Mouse (Mus musculus): ENCODE results near the gene Trim21. TPM values are rescaled to one million over a fixed set of nuclear protein-coding genes. Genes with fewer than 3 reads are reported as not detected.

Gene Trim21
- total and polyA plus RNA-seq, 2 experiments from 2014 or later: 0.22 to 4.0 TPM

DNA sequence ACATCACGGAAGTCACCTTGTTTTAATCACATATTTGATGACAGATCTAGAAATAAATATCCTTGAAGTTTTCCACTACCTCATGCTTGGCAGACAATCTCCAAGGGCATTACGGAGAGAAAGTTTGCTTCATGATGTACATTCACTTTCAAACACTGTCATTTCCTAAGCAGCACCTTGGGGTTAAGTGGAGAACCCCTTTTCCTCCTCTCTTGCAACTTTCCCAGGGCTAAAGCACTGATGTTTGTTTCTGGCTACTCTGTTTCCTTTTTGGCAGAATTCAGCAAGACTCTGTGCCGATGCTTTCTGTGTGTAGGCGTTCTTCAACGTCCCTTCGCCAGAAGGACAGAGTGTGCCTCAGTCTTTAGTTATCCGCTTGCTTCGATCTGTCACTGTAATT is 5.9 kb upstream of the Trim21 start, which contains the start of gene Olfr550:
Olfr550 (plus strand) TSS at position 301 of the 400 bp plus-strand sequence.
- no peaks in the 10 kb centered on the region for H3K36me3 ChIP-seq (replicated peaks; ENCODE audit: control insufficient read depth, insufficient read depth, low read length)
- H3K27me3 ChIP-seq (ENCODE audit: control insufficient read depth, insufficient read depth, low read length): no peaks in the 10 kb centered on the region
- no peak for ATAC-seq (ENCODE audit: insufficient read depth, low read depth)
- no peak for DNase-seq (ENCODE audit: low spot score)
- H3K4me2 ChIP-seq (ENCODE audit: low read depth, low read length): no peak within 1 kb of the TSS
- no peaks in the 10 kb centered on the region for H3K9me3 ChIP-seq (replicated peaks; ENCODE audit: control insufficient read depth, low read length)
- H3K4me3 ChIP-seq (ENCODE audit: low read depth, low read length): no peak within 1 kb of the TSS
- H3K27ac ChIP-seq (ENCODE audit: low read depth): no peak within 1 kb of the TSS
- no peaks in the 10 kb centered on the region for H3K4me1 ChIP-seq (ENCODE audit: control insufficient read depth, insufficient read depth)
- 82% methylated on average over 8 of the region's 8 CpGs for WGBS
- no peak within 1 kb of the TSS for H3K9ac ChIP-seq (replicated peaks; ENCODE audit: low read depth, low read length)
- TF ChIP-seq CTCF (IDR thresholded peaks at IDR 0.05; ENCODE audit: low read depth): no peak
- no peak for TF ChIP-seq EP300 (IDR thresholded peaks at IDR 0.05; ENCODE audit: low read depth)

DNA sequence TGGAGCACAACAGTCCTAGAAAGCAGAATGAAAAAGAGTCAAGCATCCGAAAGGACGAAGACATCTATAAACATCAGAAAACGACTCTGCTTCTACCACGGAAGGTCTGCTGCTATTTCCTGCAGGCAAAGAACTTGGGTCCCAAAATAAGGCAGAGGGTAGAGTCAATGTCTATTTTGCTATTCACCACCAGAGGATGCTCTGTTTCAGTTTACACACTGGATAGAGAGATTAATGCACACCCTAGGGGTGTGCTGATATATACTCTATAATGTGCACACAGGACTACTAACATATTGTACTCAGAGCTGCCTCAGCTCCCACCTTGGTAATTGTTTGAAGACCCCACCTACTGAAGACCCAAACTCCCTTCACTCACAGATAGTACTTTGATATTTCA is 933 bp upstream of the Trim21 start:
- Histone ChIP-seq H3K9me3 (replicated peaks; ENCODE audit: control insufficient read depth, low read length) (no peaks in the 10 kb centered on the region), H3K4me1 (ENCODE audit: control insufficient read depth, insufficient read depth) (peaks cover 6% of the 10 kb centered on the region), H3K4me2 (ENCODE audit: low read depth, low read length) (no peak overlapping the region), H3K27me3 (ENCODE audit: control insufficient read depth, insufficient read depth, low read length) (no peaks in the 10 kb centered on the region), H3K27ac (ENCODE audit: low read depth) (no peak overlapping the region), H3K9ac (replicated peaks; ENCODE audit: low read depth, low read length) (no peak overlapping the region), H3K4me3 (ENCODE audit: low read depth, low read length) (no peak overlapping the region), H3K36me3 (replicated peaks; ENCODE audit: control insufficient read depth, insufficient read depth, low read length) (peaks cover 17% of the 10 kb centered on the region; the same call in 1 of the 2 replicates)
- WGBS: 87% methylated on average over 4 of the region's 4 CpGs
- TF ChIP-seq CTCF (IDR thresholded peaks at IDR 0.05; ENCODE audit: low read depth) (no peak), EP300 (IDR thresholded peaks at IDR 0.05; ENCODE audit: low read depth) (no peak)
- ATAC-seq (ENCODE audit: insufficient read depth, low read depth) (no peak), DNase-seq (ENCODE audit: low spot score) (no peak)

DNA sequence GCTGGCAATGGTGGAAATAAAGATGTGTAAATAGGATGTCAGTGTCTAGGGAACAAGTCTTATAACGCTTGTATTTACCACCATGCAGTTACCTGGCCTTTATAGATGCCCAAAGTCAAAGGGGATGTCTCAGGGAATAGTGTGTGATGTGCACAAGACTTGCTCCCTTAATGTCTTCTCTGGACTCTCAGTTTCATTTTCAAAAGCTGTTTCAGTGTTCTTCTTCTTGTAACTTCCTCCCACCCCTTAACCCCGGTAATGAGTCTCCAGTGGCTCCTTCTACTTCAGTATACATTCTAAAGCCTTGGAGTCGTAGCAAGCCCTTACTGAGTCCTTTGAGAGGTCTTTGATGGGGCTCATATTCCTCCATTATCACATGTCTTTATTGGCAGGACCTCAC is 12.0 kb downstream of the Trim21 start:
- WGBS: 69% methylated on average over 3 of the region's 3 CpGs
- ATAC-seq (ENCODE audit: insufficient read depth, low read depth): no peak

DNA sequence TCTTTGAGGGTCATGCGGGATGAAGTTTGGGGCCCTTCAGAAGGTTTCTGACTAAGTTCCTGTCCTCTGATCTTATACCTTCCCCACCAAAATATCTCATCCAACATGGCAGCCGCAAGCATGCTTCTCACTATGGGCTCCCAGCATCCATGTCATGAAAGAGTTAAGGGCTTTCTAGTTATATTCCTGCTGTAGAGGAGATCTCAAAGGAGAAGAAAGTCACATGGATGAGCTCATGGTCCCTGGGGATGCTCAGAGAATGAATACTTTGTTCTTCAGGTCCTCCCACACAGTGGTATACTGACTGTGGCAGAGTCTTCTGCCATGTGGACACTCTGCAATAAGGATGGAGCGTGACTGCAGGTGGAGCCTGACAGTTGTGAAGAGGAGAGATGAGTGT is 15.7 kb downstream of the Trim21 start, which contains the start of gene Olfr549:
Olfr549 (plus strand) TSS at position 301 of the 400 bp plus-strand sequence.
- WGBS: 76% methylated on average over 3 of the region's 3 CpGs
- TF ChIP-seq EP300 (IDR thresholded peaks at IDR 0.05; ENCODE audit: low read depth) (no peak), CTCF (IDR thresholded peaks at IDR 0.05; ENCODE audit: low read depth) (no peak)
- DNase-seq (ENCODE audit: low spot score): no peak
- no peaks in the 10 kb centered on the region for H3K9me3 ChIP-seq (replicated peaks; ENCODE audit: control insufficient read depth, low read length)
- ATAC-seq (ENCODE audit: insufficient read depth, low read depth): no peak
- H3K36me3 ChIP-seq (replicated peaks; ENCODE audit: control insufficient read depth, insufficient read depth, low read length): no peaks in the 10 kb centered on the region
- no peak within 1 kb of the TSS for H3K27ac ChIP-seq (ENCODE audit: low read depth)
- H3K27me3 ChIP-seq (ENCODE audit: control insufficient read depth, insufficient read depth, low read length): no peaks in the 10 kb centered on the region
- no peak within 1 kb of the TSS for H3K4me3 ChIP-seq (ENCODE audit: low read depth, low read length)
- no peak within 1 kb of the TSS for H3K9ac ChIP-seq (replicated peaks; ENCODE audit: low read depth, low read length)
- H3K4me1 ChIP-seq (ENCODE audit: control insufficient read depth, insufficient read depth): no peaks in the 10 kb centered on the region
- H3K4me2 ChIP-seq (ENCODE audit: low read depth, low read length): no peak within 1 kb of the TSS

More for the DNA sequence above, 12.0 kb downstream of the Trim21 start:
- Histone ChIP-seq H3K9ac (replicated peaks; ENCODE audit: low read depth, low read length) (no peak overlapping the region), H3K4me1 (ENCODE audit: control insufficient read depth, insufficient read depth) (no peaks in the 10 kb centered on the region), H3K27me3 (ENCODE audit: control insufficient read depth, insufficient read depth, low read length) (no peaks in the 10 kb centered on the region), H3K9me3 (replicated peaks; ENCODE audit: control insufficient read depth, low read length) (no peaks in the 10 kb centered on the region), H3K36me3 (replicated peaks; ENCODE audit: control insufficient read depth, insufficient read depth, low read length) (no peaks in the 10 kb centered on the region), H3K27ac (ENCODE audit: low read depth) (no peak overlapping the region), H3K4me3 (ENCODE audit: low read depth, low read length) (no peak overlapping the region), H3K4me2 (ENCODE audit: low read depth, low read length) (no peak overlapping the region)
- no peak for TF ChIP-seq CTCF (IDR thresholded peaks at IDR 0.05; ENCODE audit: low read depth)
- no peak for TF ChIP-seq EP300 (IDR thresholded peaks at IDR 0.05; ENCODE audit: low read depth)
- DNase-seq (ENCODE audit: low spot score): no peak

DNA sequence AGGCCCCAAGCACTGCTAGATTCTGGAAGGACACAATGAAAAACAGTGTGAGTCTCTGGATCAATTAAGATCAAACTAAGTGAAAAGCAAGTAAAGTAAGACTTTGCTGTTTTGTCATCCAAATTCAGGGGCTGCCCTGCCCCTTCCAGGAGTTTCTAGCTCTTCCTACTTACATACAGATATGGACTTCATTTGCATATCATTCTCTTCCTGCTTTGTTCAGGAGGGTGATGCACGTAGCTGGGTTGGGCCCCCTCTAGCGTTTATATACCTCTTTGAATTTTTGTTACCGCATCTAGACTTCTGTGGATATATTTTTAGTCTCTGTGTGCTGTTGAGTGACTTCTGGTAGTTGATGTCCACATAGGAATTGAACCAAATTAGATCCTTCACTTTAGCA is 24.0 kb downstream of the Trim21 start:
- no peak overlapping the region for H3K9ac ChIP-seq (replicated peaks; ENCODE audit: low read depth, low read length)
- no peak for ATAC-seq (ENCODE audit: insufficient read depth, low read depth)
- H3K9me3 ChIP-seq (replicated peaks; ENCODE audit: control insufficient read depth, low read length): no peaks in the 10 kb centered on the region
- no peaks in the 10 kb centered on the region for H3K27me3 ChIP-seq (ENCODE audit: control insufficient read depth, insufficient read depth, low read length)
- no peaks in the 10 kb centered on the region for H3K4me1 ChIP-seq (ENCODE audit: control insufficient read depth, insufficient read depth)
- no peak for TF ChIP-seq EP300 (IDR thresholded peaks at IDR 0.05; ENCODE audit: low read depth)
- no peak for TF ChIP-seq CTCF (IDR thresholded peaks at IDR 0.05; ENCODE audit: low read depth)
- H3K4me2 ChIP-seq (ENCODE audit: low read depth, low read length): no peak overlapping the region
- H3K4me3 ChIP-seq (ENCODE audit: low read depth, low read length): no peak overlapping the region
- no peaks in the 10 kb centered on the region for H3K36me3 ChIP-seq (replicated peaks; ENCODE audit: control insufficient read depth, insufficient read depth, low read length)
- H3K27ac ChIP-seq (ENCODE audit: low read depth): no peak overlapping the region
- WGBS: 31% methylated on average over 3 of the region's 3 CpGs
- DNase-seq (ENCODE audit: low spot score): no peak

DNA sequence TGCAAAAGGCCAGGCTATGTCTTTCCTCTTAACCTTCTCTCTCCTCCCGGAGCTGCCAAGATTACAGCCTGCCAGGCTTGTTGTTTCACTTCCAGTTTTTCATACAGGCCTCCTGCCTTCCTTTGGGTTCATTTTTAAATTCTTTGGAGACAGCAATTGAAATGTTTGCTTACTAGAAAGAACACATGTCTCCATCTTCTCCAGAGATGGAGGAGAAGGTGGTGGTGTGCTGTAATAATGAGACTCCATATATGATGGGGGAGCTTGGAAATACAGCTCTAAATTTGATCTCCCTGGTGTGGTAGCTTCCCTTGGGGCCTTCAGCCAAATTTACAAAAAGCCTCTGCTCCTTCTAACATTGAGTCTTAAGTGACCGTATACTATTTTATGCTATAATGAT is 24.7 kb downstream of the Trim21 start, which contains the start of gene Olfr548-ps1:
Olfr548-ps1 (plus strand) TSS at position 301 of the 400 bp plus-strand sequence.
- 78% methylated on average over 2 of the region's 2 CpGs for WGBS
- Histone ChIP-seq H3K4me2 (ENCODE audit: low read depth, low read length) (no peak within 1 kb of the TSS), H3K27ac (ENCODE audit: low read depth) (no peak within 1 kb of the TSS), H3K4me1 (ENCODE audit: control insufficient read depth, insufficient read depth) (no peaks in the 10 kb centered on the region), H3K4me3 (ENCODE audit: low read depth, low read length) (no peak within 1 kb of the TSS), H3K36me3 (replicated peaks; ENCODE audit: control insufficient read depth, insufficient read depth, low read length) (no peaks in the 10 kb centered on the region), H3K9ac (replicated peaks; ENCODE audit: low read depth, low read length) (no peak within 1 kb of the TSS), H3K9me3 (replicated peaks; ENCODE audit: control insufficient read depth, low read length) (no peaks in the 10 kb centered on the region), H3K27me3 (ENCODE audit: control insufficient read depth, insufficient read depth, low read length) (no peaks in the 10 kb centered on the region)
- no peak for ATAC-seq (ENCODE audit: insufficient read depth, low read depth)
- DNase-seq (ENCODE audit: low spot score): no peak
- TF ChIP-seq CTCF (IDR thresholded peaks at IDR 0.05; ENCODE audit: low read depth): no peak
- TF ChIP-seq EP300 (IDR thresholded peaks at IDR 0.05; ENCODE audit: low read depth): no peak

Measured in heart, postnatal 0 days (tissue).